Mouse (Mus musculus) embryo, embryonic 11 days (tissue): ENCODE measurements at regions not wholly inside any gene's neighbourhood (a gene's known extent, or its start where the extent isn't known, plus 50 kb on each side); places are given as distances from the start of the nearest gene placed in this dataset.
A peak's percentile ranks its signal among the peaks of the same experiment; 100 is the strongest.

Source experiments
- DNase-seq: peaks from one replicate; pipeline ENCODE4 v3.0.0-alpha.2; 2015

DNA sequence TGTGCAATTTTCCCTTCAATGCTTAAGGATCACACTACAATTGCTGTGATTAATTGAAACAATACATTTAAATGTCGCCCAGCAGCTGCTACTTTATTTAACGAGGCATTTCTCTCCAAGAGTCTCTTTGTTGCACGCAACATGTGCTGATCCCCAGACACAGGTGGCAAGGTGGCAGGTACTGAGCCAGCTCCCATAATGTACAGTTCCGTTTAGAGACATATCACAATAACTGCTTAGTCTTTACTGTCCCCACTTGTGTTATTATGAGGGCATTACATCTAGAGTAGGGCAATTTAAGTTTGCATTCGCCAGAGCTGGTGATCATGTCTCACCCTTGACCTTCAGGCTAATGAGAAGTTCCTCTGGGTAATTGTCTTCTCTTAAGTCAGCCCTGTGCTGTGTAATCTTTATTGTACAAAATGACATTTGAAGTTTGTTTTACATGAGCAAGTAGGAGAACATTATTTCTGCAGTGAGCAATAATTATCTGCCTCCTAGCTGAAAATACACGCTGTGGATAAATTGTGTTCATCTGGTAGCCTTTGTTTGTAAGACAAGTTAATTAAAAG is 1005.7 kb upstream of the Nudt12 start:
- no peak for DNase-seq

DNA sequence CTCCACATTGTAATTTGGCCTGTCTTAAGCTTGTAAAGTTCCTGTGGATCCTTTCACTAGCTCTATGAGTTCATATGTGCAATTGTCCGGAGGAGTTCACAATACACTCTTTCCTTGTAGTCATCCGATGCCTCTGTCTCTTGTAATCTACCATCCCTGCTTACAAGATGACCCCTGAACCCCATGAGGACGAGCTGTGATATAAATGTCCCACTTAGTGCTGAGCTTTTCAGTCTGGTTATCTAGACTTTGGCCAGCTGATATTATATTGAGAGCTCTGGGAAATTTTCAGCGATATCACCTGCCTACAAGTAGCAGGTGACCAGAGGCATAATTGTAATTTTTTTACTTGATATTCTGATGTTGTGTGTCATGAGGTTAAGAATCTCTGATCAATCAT is 984.8 kb upstream of the Nudt12 start:
- no peak for DNase-seq

DNA sequence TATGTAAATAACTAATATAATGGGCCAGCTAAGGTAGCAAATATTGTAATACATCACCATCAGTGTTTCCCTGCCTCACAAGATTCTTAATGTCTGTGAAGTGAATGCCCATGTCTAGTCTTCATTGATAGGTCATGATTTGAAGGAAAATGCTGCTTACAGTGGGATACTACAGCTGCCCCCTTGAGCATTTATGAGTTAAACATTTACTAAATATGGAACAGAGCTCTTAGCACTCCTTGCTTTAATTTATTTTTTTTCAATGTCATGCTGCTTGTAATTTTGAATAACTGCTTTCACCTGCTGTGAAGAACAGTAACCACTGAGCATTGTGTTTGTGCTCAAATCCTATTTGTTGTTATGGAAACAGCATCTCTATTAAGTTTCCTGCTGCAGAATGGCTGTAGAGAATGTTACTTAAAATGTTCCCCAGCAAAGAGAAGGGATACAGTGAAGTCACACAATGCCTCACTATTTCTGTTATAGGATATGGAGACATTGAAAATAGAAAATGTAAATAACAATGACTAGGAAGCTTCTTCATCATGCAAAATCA is 966.2 kb upstream of the Nudt12 start:
- DNase-seq = no peak

DNA sequence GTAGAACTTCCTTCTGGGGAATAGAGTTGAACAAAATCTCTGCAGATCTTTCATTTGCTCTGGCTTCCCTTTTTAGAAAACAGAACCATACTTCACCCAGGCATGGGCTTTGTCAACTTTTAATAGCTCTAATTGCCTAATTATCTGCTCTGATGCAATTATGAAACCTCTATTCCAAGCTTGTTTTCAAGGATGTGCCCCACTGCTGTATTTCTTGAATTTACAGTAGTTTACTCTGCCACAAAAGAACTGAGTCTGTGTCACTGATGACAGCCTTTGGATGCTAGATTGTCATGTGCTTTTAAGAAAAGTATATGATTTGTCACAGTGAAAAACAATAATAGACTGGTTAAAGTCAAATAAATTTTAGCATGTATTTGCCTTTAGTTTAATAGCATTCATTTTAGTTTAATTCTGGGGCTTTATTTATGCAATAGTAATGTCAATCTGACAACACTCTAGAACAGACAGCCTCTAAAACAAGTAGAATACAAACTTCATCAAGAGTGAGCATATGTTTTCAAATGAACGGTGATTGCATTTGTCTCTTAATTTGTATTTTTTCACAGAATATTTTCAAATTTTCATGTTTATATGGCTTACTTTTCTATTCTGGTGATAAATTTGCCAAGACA is 964.1 kb upstream of the Nudt12 start:
- DNase-seq = no peak

DNA sequence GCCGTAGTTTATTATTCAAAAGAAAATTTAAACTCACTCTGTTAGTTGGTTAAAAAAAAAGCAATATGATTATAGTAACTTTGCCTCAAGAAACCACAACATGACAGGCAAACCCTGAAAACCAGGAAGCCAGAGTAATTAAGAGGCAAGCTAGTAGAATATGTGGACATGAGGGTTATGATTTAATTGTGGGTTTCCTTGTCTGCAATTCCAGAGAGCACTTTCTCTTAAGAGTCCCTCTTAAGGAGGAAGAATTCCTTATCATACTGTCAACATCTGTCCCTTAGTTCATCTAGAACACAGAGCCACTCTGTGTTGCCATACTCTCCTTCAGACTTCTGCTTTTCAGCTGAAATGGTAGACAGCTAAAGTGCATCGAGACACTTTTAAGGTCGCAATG is 954.2 kb upstream of the Nudt12 start:
- no peak for DNase-seq

DNA sequence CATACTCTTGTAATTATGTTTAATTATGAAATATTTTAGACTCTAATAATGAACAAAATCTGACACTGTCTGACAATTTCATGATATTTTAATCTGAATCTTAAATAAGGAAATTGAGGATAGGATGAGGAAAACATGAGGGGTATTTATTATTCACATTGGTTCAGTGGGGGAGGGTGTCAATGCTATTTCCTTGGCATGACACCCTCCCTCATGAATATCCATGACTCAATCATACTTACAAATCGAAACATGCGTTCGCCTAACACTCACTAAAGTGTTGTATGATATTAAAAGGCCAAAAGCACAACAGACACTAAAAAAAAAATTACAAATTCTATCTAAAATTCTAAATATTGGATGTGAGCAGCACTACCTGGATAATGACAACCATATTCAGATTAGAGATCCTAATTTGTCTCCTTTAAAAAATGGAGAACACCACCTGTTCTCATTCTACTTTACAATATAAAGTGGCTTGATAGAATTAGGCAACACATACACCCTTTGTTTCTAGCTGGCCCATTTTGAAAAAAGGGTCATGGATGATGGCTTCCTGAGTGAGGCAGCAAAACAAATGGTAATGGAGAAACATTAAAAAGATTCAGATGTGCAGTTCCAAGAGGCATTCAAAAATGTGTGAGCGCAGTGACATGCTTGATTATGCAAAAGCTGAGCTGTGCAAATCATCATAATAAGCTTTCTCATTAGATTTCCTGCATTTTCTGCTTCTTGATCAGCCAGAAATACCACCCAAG is 942.3 kb upstream of the Nudt12 start:
- DNase-seq = no peak

DNA sequence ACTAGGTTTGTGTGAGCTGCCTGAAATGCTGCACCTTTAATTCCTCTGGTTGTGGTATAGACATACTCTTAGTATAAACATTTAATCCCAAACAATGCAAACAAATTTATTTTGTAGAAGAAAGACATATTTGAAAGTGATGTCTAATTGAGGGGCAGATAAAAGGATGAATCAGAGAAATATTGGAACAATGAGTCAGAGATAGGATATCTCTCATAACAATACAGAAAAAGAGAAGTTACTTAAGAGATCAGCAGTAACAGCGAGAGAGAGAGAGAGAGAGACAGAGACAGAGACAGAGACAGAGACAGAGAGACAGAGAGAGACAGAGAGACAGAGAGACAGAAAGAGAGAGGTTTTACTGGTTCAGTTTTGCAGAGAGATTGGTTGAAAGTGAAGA is 933.3 kb upstream of the Nudt12 start:
- DNase-seq = no peak

DNA sequence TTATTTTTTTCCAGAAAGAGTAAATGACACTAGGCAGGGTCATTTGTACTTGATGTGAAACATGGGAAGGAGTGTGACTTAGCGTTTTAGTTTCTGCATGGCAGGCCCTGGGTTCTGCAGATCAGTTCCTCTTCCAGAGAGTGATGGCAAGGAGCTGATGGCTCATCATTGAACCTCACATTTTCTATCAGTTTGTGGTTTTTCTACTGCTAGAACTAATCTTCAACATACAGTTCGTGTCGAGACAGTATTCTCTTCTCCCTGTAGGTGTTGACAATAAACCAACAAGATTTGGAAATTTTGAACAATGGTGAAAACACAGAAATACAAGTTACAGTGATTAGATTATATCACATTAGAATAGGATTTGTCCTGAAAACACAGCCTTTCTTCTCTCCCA is 891.2 kb upstream of the Nudt12 start:
- no peak for DNase-seq

DNA sequence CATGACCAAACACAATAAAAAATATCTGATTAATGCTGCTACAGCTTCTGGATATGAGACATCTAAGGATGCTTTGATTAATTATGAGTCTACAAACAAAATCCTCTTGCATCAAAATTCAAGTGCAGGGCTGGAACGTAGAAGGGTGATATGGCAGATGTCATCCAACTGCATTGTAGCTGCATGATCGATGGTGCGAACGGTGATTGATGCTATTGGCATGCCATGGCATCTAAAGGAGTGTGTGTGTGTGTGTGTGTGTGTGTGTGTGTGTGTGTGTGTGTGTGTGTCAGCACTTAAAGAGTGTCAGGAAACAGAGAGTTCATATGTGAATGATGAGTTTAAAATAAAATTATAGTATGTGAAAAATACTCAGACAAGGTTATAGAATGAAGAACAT is 864.6 kb upstream of the Nudt12 start:
- DNase-seq = no peak

DNA sequence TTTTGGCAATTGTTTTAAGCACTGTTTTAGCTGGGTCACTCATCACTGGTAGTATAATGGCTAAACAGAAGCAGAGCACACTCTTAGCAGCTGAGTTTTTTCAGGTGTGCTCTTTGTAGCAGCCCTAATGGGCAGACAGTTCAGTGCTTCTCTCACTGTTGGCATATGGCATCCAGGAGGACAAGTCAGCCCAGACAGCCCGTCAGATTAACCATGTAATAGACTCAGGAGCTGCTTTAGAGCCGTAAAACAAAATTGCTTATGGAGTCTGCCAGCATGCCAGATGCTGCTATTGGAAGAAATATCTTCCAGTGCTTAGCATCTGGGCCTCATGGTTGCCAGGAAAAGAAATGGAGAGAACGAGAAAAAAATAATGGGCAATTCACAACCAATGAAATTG is 835.7 kb upstream of the Nudt12 start:
- DNase-seq = peak; percentile 31

DNA sequence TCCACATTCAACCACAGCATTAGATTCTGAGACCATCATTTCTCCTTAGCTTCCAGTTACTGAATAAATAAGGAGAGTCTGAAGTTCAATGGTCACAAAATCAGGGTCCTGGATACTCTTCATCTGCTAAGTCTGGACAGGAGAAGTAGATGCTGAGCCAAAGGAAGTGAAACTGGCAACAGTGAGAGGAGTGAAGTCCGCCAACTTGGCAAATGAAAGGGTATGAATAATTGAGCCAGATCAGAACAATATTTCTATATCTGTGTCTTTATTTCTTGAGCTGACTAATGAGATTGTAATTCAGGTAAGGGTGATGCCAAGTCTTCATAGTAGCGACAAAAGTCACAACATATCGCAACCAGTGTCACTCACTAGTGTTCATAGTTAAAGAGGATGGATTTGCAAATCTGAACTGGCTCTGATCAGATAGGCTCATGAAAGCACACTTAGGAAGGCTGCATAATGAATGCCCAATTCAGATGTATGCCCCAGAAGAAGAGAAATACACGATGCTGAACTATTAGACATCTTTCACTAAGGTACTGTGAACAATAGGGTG is 832.2 kb upstream of the Nudt12 start:
- no peak for DNase-seq

DNA sequence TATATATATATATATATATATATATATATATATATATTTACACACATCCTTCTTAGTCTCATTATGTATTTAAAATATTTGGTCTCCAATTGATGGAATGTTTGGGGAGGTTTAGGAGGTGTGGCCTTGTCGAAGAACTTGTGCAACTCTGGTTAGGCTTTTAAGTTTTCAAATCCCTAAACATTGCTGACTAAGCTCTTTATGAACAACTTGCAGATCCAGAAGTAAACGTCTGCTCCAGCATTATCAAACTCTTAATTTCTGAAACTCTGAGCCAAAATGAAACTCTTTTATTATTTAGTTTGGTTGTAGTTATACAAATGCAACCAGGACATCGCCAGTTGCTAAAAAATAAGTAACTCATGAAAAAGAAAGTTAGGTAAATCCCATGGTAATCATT is 792.7 kb upstream of the Nudt12 start:
- no peak for DNase-seq

DNA sequence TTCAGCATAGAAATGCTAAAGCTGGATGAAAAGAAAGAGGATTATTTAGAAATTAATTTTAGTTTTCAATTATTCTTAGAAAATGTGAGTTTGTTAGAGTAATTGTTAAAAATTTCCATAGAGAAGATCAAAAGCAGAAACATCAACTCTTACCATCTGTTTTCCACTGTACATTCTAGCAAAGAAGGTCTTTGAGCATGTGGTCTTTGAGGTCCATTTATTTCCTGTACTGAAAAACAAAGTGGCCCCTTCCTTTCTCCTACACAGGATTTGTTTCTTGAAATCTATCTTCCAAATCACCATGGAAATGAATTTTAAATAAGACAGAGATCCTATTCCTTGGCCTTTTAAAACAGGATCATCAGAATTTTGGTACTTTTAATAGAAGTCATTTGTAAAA is 780.3 kb upstream of the Nudt12 start:
- no peak for DNase-seq

DNA sequence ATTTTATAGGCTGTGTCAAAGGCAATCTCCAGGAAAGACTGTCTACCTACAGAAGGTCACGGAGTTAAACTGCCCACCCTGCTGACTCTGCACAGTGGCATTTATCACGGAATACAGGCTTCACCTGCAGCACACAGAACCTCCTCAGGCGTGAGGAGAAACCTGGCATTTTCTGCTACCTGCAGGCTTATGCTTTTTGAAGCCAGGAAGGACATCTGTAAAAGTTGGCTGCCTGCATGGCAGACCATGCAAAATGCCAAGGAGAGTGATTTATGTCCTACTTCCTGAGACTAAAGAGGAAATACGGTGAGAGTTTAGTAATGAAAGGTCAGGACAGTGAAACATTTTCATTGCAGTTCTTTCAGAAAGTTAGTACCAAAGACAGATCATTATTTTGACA is 779.6 kb upstream of the Nudt12 start:
- DNase-seq = peak; percentile 47

DNA sequence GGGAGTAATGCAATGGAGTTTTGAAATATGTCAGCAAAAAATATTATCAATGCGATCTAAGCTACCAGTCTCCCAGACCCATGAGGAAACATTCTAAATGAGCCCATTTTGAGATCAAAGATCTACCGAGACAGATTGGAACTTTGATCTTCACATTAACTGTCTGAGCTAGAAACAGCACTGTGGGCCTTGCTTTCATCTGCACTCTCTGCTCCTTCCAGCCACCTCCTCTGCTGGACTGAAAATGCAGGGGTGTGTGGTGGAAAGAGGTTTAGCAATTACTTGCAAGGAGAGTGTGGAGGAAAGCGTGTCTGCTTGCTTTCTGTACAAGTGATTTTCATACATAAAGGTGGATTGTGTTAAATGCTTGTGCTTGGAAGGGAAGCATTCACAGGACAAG is 760.9 kb upstream of the Nudt12 start:
- DNase-seq = peak; percentile 19

DNA sequence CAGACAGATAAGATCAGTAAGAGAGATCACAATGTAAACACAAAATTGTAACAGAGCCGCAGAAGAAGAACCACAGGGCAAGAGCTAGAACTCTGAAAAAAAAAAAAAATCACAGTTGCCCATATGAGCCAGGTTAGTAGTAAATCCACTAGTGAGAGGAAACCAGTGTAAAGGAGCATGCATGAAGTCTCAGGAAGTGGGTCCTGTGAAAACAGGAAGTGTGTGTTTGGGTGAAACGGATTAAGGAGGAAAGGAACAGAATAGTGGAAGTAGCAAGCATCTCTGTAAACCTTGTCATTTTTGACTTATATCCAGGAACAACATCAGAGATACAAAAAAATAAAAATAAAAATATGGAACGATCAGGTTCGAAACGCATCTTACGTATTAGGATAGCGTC is 753.4 kb upstream of the Nudt12 start:
- DNase-seq = no peak

DNA sequence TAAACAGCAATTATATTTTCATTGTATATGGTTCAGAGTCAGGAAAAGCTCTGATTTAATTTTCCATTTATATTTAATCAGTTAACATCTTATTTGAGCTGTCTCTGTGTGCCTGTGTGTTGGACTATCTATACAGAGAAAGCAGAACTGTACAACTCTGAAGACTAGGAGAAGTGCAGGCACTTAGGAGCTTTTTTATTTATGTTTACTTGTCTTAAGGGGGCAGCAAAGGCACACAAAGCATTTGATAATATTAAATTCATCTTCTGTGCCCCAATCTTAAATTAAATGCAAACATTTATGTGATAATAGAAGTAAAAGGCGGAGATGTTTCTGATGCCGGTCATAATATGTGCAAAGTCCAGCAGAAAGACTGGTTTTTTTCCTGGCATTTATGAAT is 751.3 kb upstream of the Nudt12 start:
- peak; percentile 2 for DNase-seq

DNA sequence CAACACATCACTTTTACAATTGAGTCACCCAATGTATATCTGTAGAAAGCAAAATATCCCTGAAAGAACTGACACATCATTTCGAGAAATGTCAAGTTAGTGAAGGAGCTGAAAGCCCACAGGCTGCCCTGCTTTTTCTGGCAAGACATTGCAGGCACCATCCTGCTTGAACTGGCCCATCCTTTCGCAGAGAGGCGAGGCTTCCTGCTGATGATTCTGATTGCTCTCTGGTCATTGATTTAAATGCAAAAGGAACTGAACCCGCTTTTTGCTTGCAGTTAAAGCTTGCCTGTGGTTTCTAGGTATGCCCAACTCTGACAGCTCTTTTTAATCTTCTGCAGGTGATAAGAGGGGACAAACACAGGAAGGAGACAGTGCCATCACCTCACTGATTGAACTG is 748.9 kb upstream of the Nudt12 start:
- no peak for DNase-seq

DNA sequence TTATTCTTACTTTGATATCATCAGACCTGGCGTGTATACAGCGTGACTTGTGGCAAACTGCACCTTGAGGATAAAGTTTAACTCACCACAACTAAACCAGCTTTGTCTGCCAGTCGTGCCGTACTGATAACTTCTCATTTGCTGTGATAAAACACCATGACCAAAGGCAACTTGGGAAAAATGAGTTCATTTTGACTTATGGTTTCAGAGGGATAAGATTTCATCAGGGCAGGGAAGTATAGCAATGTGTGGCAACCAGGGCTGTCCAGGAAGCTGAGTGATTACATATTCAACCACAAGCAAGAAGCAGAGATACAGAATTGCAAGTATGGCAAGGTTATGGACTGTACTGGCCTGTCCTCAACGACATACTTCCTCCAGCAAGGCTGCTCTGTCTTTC is 747.7 kb upstream of the Nudt12 start:
- no peak for DNase-seq

DNA sequence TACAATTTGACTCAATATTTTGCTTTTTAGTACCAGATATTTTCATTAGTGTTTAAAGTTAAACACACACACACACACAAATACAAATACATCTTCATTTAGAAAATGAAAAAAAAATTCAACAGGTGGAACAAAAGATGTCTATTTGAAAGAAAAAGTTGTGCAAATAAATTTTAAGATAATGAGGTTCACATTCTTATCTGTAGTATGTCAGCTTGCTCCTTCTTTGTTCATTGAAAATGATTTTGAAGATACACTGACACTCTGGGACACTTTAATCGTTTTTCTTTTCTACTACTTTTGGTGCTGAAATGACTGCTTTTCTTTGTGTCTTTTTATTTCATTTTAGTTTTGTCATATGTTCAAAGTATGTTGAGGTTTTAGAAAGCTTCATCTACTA is 732.9 kb upstream of the Nudt12 start:
- no peak for DNase-seq
